Mouse (Mus musculus) limb, embryonic 13.5 days (tissue): ENCODE data around the gene Mrvi1. TPM values are rescaled to one million over a fixed set of nuclear protein-coding genes. Genes with fewer than 3 reads are reported as not detected.

ENCODE experiments used
- ATAC-seq: fragments of 200-750 bp; cut with Nextera tagmentation; 2 replicates; pipeline ENCODE4 v1.8.0; 2017; ENCODE audit warnings: low read depth, moderate number of reproducible peaks, moderate TSS enrichment; ENCODE audit not compliant: low FRiP score
- H3K27ac ChIP-seq: fragments of 300-500 bp; sonication (generic); 2 replicates; pipeline ENCODE4 v1.5.1; 2015; ENCODE audit warnings: inconsistent platforms, mild to moderate bottlenecking, moderate library complexity
- H3K27me3 ChIP-seq: fragments of 300-500 bp; sonication (generic); 2 replicates; pipeline ENCODE4 v1.6.1; 2015; ENCODE audit warnings: mild to moderate bottlenecking, inconsistent platforms
- H3K36me3 ChIP-seq: fragments of 300-500 bp; sonication (generic); 2 replicates; pipeline ENCODE4 v1.6.1; 2015; ENCODE audit warnings: inconsistent platforms, mild to moderate bottlenecking, moderate library complexity
- H3K4me1 ChIP-seq: fragments of 300-500 bp; sonication (generic); 2 replicates; pipeline ENCODE4 v1.6.1; 2015; ENCODE audit warnings: inconsistent platforms
- H3K4me2 ChIP-seq: fragments of 300-500 bp; sonication (generic); replicated peaks from 2 replicates; pipeline ENCODE4 v1.6.1; 2015; ENCODE audit warnings: inconsistent platforms, mild to moderate bottlenecking, moderate library complexity
- H3K4me3 ChIP-seq: fragments of 300-500 bp; sonication (generic); 2 replicates; pipeline ENCODE4 v1.5.1; 2015; ENCODE audit warnings: moderate library complexity, mild to moderate bottlenecking, inconsistent platforms
- H3K9ac ChIP-seq: fragments of 300-500 bp; sonication (generic); 2 replicates; pipeline ENCODE4 v1.6.1; 2015; ENCODE audit warnings: mild to moderate bottlenecking, inconsistent platforms
- H3K9me3 ChIP-seq: fragments of 300-500 bp; sonication (generic); 2 replicates; pipeline ENCODE4 v1.6.1; 2016; ENCODE audit warnings: inconsistent platforms
- WGBS: fragments of 180-500 bp; shearing (Covaris S2); methylation state at CpG from one replicate; pipeline ENCODE4 v1.1.7; 2015; 5-methylcytosine and 5-hydroxymethylcytosine counted together
- polyA plus RNA-seq: library from polyadenylated mRNA; unstranded; fragments of >200 nt; fragmentation: Nextera tagmentation; extraction: Ambion mirVana; gene quantifications from 2 replicates; pipeline ENCODE4 v1.2.1, GENCODE M21; 2015

Gene Mrvi1
- polyA plus RNA-seq, 1 experiment from 2014 or later: 1.6 TPM

- 63% methylated on average over 13 of the region's 13 CpGs for WGBS
- Histone ChIP-seq H3K4me1 (peaks cover 10% of the 10 kb centered on the region), H3K4me3 (no peak overlapping the region), H3K9ac (no peak overlapping the region), H3K36me3 (no peaks in the 10 kb centered on the region), H3K27ac (no peak overlapping the region), H3K4me2 (no peak overlapping the region), H3K27me3 (no peaks in the 10 kb centered on the region), H3K9me3 (no peaks in the 10 kb centered on the region)
- ATAC-seq: no peak
Observed at GRCm38 (mm10) chr7:110949785-110950620, 32.3 kb downstream of the Mrvi1 start.

- ATAC-seq: no peak
- peaks cover 10% of the 10 kb centered on the region for H3K4me1 ChIP-seq
- no peaks in the 10 kb centered on the region for H3K9me3 ChIP-seq
- WGBS: 82% methylated on average over 3 of the region's 3 CpGs
- no peak overlapping the region for H3K4me2 ChIP-seq
- H3K36me3 ChIP-seq: no peaks in the 10 kb centered on the region
- no peak overlapping the region for H3K9ac ChIP-seq
- no peak overlapping the region for H3K4me3 ChIP-seq
- H3K27ac ChIP-seq: no peak overlapping the region
- H3K27me3 ChIP-seq: no peaks in the 10 kb centered on the region
Observed at GRCm38 (mm10) chr7:110948579-110948978, 33.7 kb downstream of the Mrvi1 start.

GRCm38 (mm10) chr7:110947616-110948015, 34.6 kb downstream of the Mrvi1 start:
- Histone ChIP-seq H3K4me2 (no peak overlapping the region), H3K4me3 (no peak overlapping the region), H3K9me3 (no peaks in the 10 kb centered on the region), H3K27me3 (no peaks in the 10 kb centered on the region), H3K4me1 (peaks cover 10% of the 10 kb centered on the region), H3K36me3 (no peaks in the 10 kb centered on the region), H3K9ac (no peak overlapping the region), H3K27ac (no peak overlapping the region)
- ATAC-seq: no peak
- WGBS: 89% methylated on average over 6 of the region's 6 CpGs

- ATAC-seq: no peak
- H3K36me3 ChIP-seq: no peaks in the 10 kb centered on the region
- no peak overlapping the region for H3K27ac ChIP-seq
- H3K27me3 ChIP-seq: no peaks in the 10 kb centered on the region
- H3K4me2 ChIP-seq: no peak overlapping the region
- H3K4me1 ChIP-seq: peaks cover 17% of the 10 kb centered on the region
- no peak overlapping the region for H3K9ac ChIP-seq
- 77% methylated on average over 6 of the region's 6 CpGs for WGBS
- H3K4me3 ChIP-seq: no peak overlapping the region
- H3K9me3 ChIP-seq: no peaks in the 10 kb centered on the region
Observed at GRCm38 (mm10) chr7:110946731-110947130, 35.5 kb downstream of the Mrvi1 start.

GRCm38 (mm10) chr7:110944321-110944720, 37.9 kb downstream of the Mrvi1 start:
- Histone ChIP-seq H3K4me3 (no peak overlapping the region), H3K4me1 (peaks cover 16% of the 10 kb centered on the region), H3K4me2 (no peak overlapping the region), H3K9ac (no peak overlapping the region), H3K27me3 (no peaks in the 10 kb centered on the region), H3K36me3 (no peaks in the 10 kb centered on the region), H3K9me3 (no peaks in the 10 kb centered on the region), H3K27ac (no peak overlapping the region)
- 91% methylated on average over 5 of the region's 5 CpGs for WGBS
- ATAC-seq: no peak

GRCm38 (mm10) chr7:110941701-110942530, 40.3 kb downstream of the Mrvi1 start:
- H3K9me3 ChIP-seq: no peaks in the 10 kb centered on the region
- WGBS: 25% methylated on average over 6 of the region's 6 CpGs
- peak; percentile 59; the same call in 1 of the 2 replicates for ATAC-seq
- no peak overlapping the region for H3K9ac ChIP-seq
- H3K27me3 ChIP-seq: no peaks in the 10 kb centered on the region
- no peak overlapping the region for H3K4me2 ChIP-seq
- H3K27ac ChIP-seq: peak overlapping the region; percentile 39; the same call in 1 of the 2 replicates
- H3K4me1 ChIP-seq: peaks cover 16% of the 10 kb centered on the region
- H3K36me3 ChIP-seq: no peaks in the 10 kb centered on the region
- H3K4me3 ChIP-seq: no peak overlapping the region

- Histone ChIP-seq H3K27ac (no peak overlapping the region), H3K36me3 (no peaks in the 10 kb centered on the region), H3K9me3 (no peaks in the 10 kb centered on the region), H3K4me3 (no peak overlapping the region), H3K4me2 (no peak overlapping the region), H3K27me3 (no peaks in the 10 kb centered on the region), H3K4me1 (peaks cover 16% of the 10 kb centered on the region), H3K9ac (no peak overlapping the region)
- ATAC-seq: no peak
- WGBS: 84% methylated on average over 4 of the region's 4 CpGs
Observed at GRCm38 (mm10) chr7:110941116-110941521, 41.1 kb downstream of the Mrvi1 start.

GRCm38 (mm10) chr7:110935815-110936762, 46.2 kb downstream of the Mrvi1 start:
- no peak overlapping the region for H3K4me2 ChIP-seq
- no peak for ATAC-seq
- no peaks in the 10 kb centered on the region for H3K36me3 ChIP-seq
- H3K4me1 ChIP-seq: no peaks in the 10 kb centered on the region; the same call in 1 of the 2 replicates
- no peak overlapping the region for H3K9ac ChIP-seq
- no peaks in the 10 kb centered on the region for H3K9me3 ChIP-seq
- no peak overlapping the region for H3K4me3 ChIP-seq
- no peaks in the 10 kb centered on the region for H3K27me3 ChIP-seq
- H3K27ac ChIP-seq: no peak overlapping the region
- 78% methylated on average over 6 of the region's 6 CpGs for WGBS

GRCm38 (mm10) chr7:110933999-110934398, 48.3 kb downstream of the Mrvi1 start:
- no peak for ATAC-seq
- Histone ChIP-seq H3K4me3 (no peak overlapping the region), H3K4me1 (no peaks in the 10 kb centered on the region), H3K27ac (no peak overlapping the region), H3K9ac (no peak overlapping the region), H3K9me3 (no peaks in the 10 kb centered on the region), H3K4me2 (no peak overlapping the region), H3K36me3 (no peaks in the 10 kb centered on the region), H3K27me3 (no peaks in the 10 kb centered on the region)
- 62% methylated on average over 2 of the region's 2 CpGs for WGBS

GRCm38 (mm10) chr7:110933329-110933728, 48.9 kb downstream of the Mrvi1 start:
- H3K4me1 ChIP-seq: no peaks in the 10 kb centered on the region
- H3K4me3 ChIP-seq: no peak overlapping the region
- no peak overlapping the region for H3K9ac ChIP-seq
- ATAC-seq: no peak
- no peak overlapping the region for H3K27ac ChIP-seq
- H3K36me3 ChIP-seq: no peaks in the 10 kb centered on the region
- no peaks in the 10 kb centered on the region for H3K9me3 ChIP-seq
- no peak overlapping the region for H3K4me2 ChIP-seq
- 80% methylated on average over 3 of the region's 3 CpGs for WGBS
- no peaks in the 10 kb centered on the region for H3K27me3 ChIP-seq

GRCm38 (mm10) chr7:110930118-110930854, 52.0 kb downstream of the Mrvi1 start:
- WGBS: 32% methylated on average over 3 of the region's 3 CpGs
- H3K27ac ChIP-seq: no peak overlapping the region
- H3K4me3 ChIP-seq: no peak overlapping the region
- no peak overlapping the region for H3K9ac ChIP-seq
- no peak overlapping the region for H3K4me2 ChIP-seq
- H3K27me3 ChIP-seq: no peaks in the 10 kb centered on the region
- no peaks in the 10 kb centered on the region for H3K36me3 ChIP-seq
- ATAC-seq: no peak
- H3K4me1 ChIP-seq: no peaks in the 10 kb centered on the region
- no peaks in the 10 kb centered on the region for H3K9me3 ChIP-seq
